Mouse (Mus musculus): ENCODE results near the gene Actl7a. TPM values are rescaled to one million over a fixed set of nuclear protein-coding genes. Genes with fewer than 3 reads are reported as not detected.

The Actl7a gene
- not detected in 2 replicates for polyA plus RNA-seq (2016; fragmentation: Nextera tagmentation; extraction: Ambion mirVana)

- H3K4me3 ChIP-seq = no peak within 1 kb of the TSS
- H3K9ac ChIP-seq = no peak within 1 kb of the TSS
- no peaks in the 10 kb centered on the region for H3K4me1 ChIP-seq
- peaks cover 45% of the 10 kb centered on the region for H3K36me3 ChIP-seq
- no peaks in the 10 kb centered on the region for H3K27me3 ChIP-seq (replicated peaks)
- 96% methylated on average over 21 of the region's 21 CpGs for WGBS
- no peak for ATAC-seq (ENCODE audit: low FRiP score, low read depth)
- no peak within 1 kb of the TSS for H3K4me2 ChIP-seq (replicated peaks)
- no peaks in the 10 kb centered on the region for H3K9me3 ChIP-seq
- H3K27ac ChIP-seq = no peak within 1 kb of the TSS
Measured at GRCm38 (mm10) chr4:56743363-56744195, at the start of gene Actl7a. Actl7a (plus strand) TSS chr4:56743413.

GRCm38 (mm10) chr4:56696401-56696800, 46.8 kb upstream of the Actl7a start:
- no peaks in the 10 kb centered on the region for H3K4me1 ChIP-seq
- no peak for ATAC-seq (ENCODE audit: low FRiP score, low read depth)
- 83% methylated on average over 7 of the region's 7 CpGs for WGBS

GRCm38 (mm10) chr4:56698671-56699070, 44.5 kb upstream of the Actl7a start:
- no peak for ATAC-seq (ENCODE audit: low FRiP score, low read depth)
- no peaks in the 10 kb centered on the region for H3K9me3 ChIP-seq
- 80% methylated on average over 5 of the region's 5 CpGs for WGBS

More at GRCm38 (mm10) chr4:56696401-56696800, 46.8 kb upstream of the Actl7a start:
- no peak overlapping the region for H3K9ac ChIP-seq
- no peaks in the 10 kb centered on the region for H3K36me3 ChIP-seq
- H3K4me3 ChIP-seq = no peak overlapping the region
- no peaks in the 10 kb centered on the region for H3K9me3 ChIP-seq
- H3K27ac ChIP-seq = no peak overlapping the region
- no peak overlapping the region for H3K4me2 ChIP-seq (replicated peaks)
- H3K27me3 ChIP-seq (replicated peaks) = no peaks in the 10 kb centered on the region

GRCm38 (mm10) chr4:56702234-56702633, 41.0 kb upstream of the Actl7a start:
- 7% methylated on average over 10 of the region's 10 CpGs for WGBS
- Histone ChIP-seq H3K4me3 (no peak overlapping the region), H3K27me3 (replicated peaks) (no peaks in the 10 kb centered on the region), H3K9me3 (no peaks in the 10 kb centered on the region), H3K27ac (no peak overlapping the region), H3K4me2 (replicated peaks) (peak overlapping the region; percentile 23; the same call in 1 of the 2 replicates), H3K4me1 (no peaks in the 10 kb centered on the region), H3K9ac (no peak overlapping the region), H3K36me3 (no peaks in the 10 kb centered on the region)
- ATAC-seq (ENCODE audit: low FRiP score, low read depth) = no peak

More at GRCm38 (mm10) chr4:56698671-56699070, 44.5 kb upstream of the Actl7a start:
- Histone ChIP-seq H3K27me3 (replicated peaks) (no peaks in the 10 kb centered on the region), H3K4me3 (no peak overlapping the region), H3K4me1 (no peaks in the 10 kb centered on the region), H3K9ac (no peak overlapping the region), H3K27ac (no peak overlapping the region), H3K36me3 (no peaks in the 10 kb centered on the region), H3K4me2 (replicated peaks) (no peak overlapping the region)

GRCm38 (mm10) chr4:56713155-56713554, 30.1 kb upstream of the Actl7a start:
- Histone ChIP-seq H3K4me2 (replicated peaks) (no peak overlapping the region), H3K4me1 (no peaks in the 10 kb centered on the region), H3K4me3 (no peak overlapping the region), H3K27ac (no peak overlapping the region), H3K27me3 (replicated peaks) (no peaks in the 10 kb centered on the region), H3K9ac (no peak overlapping the region), H3K36me3 (no peaks in the 10 kb centered on the region), H3K9me3 (no peaks in the 10 kb centered on the region)
- WGBS = 88% methylated on average over 3 of the region's 3 CpGs
- ATAC-seq (ENCODE audit: low FRiP score, low read depth) = no peak

GRCm38 (mm10) chr4:56716801-56717200, 26.4 kb upstream of the Actl7a start:
- no peaks in the 10 kb centered on the region for H3K4me1 ChIP-seq
- WGBS = 63% methylated on average over 5 of the region's 5 CpGs
- no peaks in the 10 kb centered on the region for H3K9me3 ChIP-seq
- H3K27me3 ChIP-seq (replicated peaks) = no peaks in the 10 kb centered on the region
- H3K4me3 ChIP-seq = no peak overlapping the region
- H3K36me3 ChIP-seq = no peaks in the 10 kb centered on the region
- H3K27ac ChIP-seq = no peak overlapping the region
- ATAC-seq (ENCODE audit: low FRiP score, low read depth) = no peak
- H3K4me2 ChIP-seq (replicated peaks) = no peak overlapping the region
- no peak overlapping the region for H3K9ac ChIP-seq

- no peak for ATAC-seq (ENCODE audit: low FRiP score, low read depth)
- Histone ChIP-seq H3K27ac (no peak overlapping the region), H3K4me2 (replicated peaks) (no peak overlapping the region), H3K9ac (no peak overlapping the region), H3K27me3 (replicated peaks) (no peaks in the 10 kb centered on the region), H3K36me3 (no peaks in the 10 kb centered on the region), H3K4me3 (no peak overlapping the region), H3K4me1 (no peaks in the 10 kb centered on the region), H3K9me3 (no peaks in the 10 kb centered on the region)
- 88% methylated on average over 3 of the region's 3 CpGs for WGBS
Measured at GRCm38 (mm10) chr4:56717932-56718331, 25.3 kb upstream of the Actl7a start.

GRCm38 (mm10) chr4:56718573-56719442, 24.4 kb upstream of the Actl7a start:
- Histone ChIP-seq H3K9ac (no peak overlapping the region), H3K27ac (no peak overlapping the region), H3K4me2 (replicated peaks) (no peak overlapping the region), H3K27me3 (replicated peaks) (no peaks in the 10 kb centered on the region), H3K4me3 (no peak overlapping the region), H3K36me3 (no peaks in the 10 kb centered on the region), H3K9me3 (no peaks in the 10 kb centered on the region), H3K4me1 (no peaks in the 10 kb centered on the region)
- ATAC-seq (ENCODE audit: low FRiP score, low read depth) = no peak
- WGBS = 69% methylated on average over 12 of the region's 12 CpGs

- ATAC-seq (ENCODE audit: low FRiP score, low read depth) = no peak
- Histone ChIP-seq H3K9ac (no peak overlapping the region), H3K27ac (no peak overlapping the region), H3K4me2 (replicated peaks) (no peak overlapping the region), H3K4me3 (no peak overlapping the region), H3K36me3 (no peaks in the 10 kb centered on the region), H3K27me3 (replicated peaks) (no peaks in the 10 kb centered on the region), H3K4me1 (no peaks in the 10 kb centered on the region), H3K9me3 (no peaks in the 10 kb centered on the region)
- 59% methylated on average over 9 of the region's 9 CpGs for WGBS
Measured at GRCm38 (mm10) chr4:56719456-56719855, 23.8 kb upstream of the Actl7a start.

- H3K36me3 ChIP-seq = no peaks in the 10 kb centered on the region
- ATAC-seq (ENCODE audit: low FRiP score, low read depth) = no peak
- H3K4me1 ChIP-seq = no peaks in the 10 kb centered on the region
- no peaks in the 10 kb centered on the region for H3K27me3 ChIP-seq (replicated peaks)
- WGBS = 91% methylated on average over 9 of the region's 9 CpGs
- H3K9me3 ChIP-seq = no peaks in the 10 kb centered on the region
- no peak overlapping the region for H3K9ac ChIP-seq
- H3K27ac ChIP-seq = no peak overlapping the region
- no peak overlapping the region for H3K4me2 ChIP-seq (replicated peaks)
- H3K4me3 ChIP-seq = no peak overlapping the region
Measured at GRCm38 (mm10) chr4:56720403-56720802, 22.8 kb upstream of the Actl7a start.

GRCm38 (mm10) chr4:56721469-56721868, 21.7 kb upstream of the Actl7a start:
- 33% methylated on average over 3 of the region's 3 CpGs for WGBS
- Histone ChIP-seq H3K27me3 (replicated peaks) (no peaks in the 10 kb centered on the region), H3K4me2 (replicated peaks) (no peak overlapping the region), H3K4me3 (no peak overlapping the region), H3K27ac (no peak overlapping the region), H3K4me1 (no peaks in the 10 kb centered on the region), H3K9ac (no peak overlapping the region), H3K9me3 (no peaks in the 10 kb centered on the region), H3K36me3 (no peaks in the 10 kb centered on the region)
- ATAC-seq (ENCODE audit: low FRiP score, low read depth) = no peak

GRCm38 (mm10) chr4:56722346-56722745, 20.9 kb upstream of the Actl7a start:
- H3K4me1 ChIP-seq = no peaks in the 10 kb centered on the region
- H3K27ac ChIP-seq = no peak overlapping the region
- 0 out of 2 replicates have a peak, but pooled peaks cover under 1% of the 10 kb centered on the region for H3K9me3 ChIP-seq
- no peaks in the 10 kb centered on the region for H3K36me3 ChIP-seq
- no peaks in the 10 kb centered on the region for H3K27me3 ChIP-seq (replicated peaks)
- no peak for ATAC-seq (ENCODE audit: low FRiP score, low read depth)
- 54% methylated on average over 6 of the region's 6 CpGs for WGBS
- H3K9ac ChIP-seq = no peak overlapping the region
- no peak overlapping the region for H3K4me2 ChIP-seq (replicated peaks)
- H3K4me3 ChIP-seq = no peak overlapping the region

All from neural tube, embryonic 12.5 days (tissue).